Mouse (Mus musculus): ENCODE measurements around the gene Grin1.
A peak's percentile ranks its signal among the peaks of the same experiment; 100 is the strongest.

Grin1 gene

GRCm38 (mm10) chr2:25256443-25257109 is 62.4 kb downstream of the Grin1 start:
- peak; percentile 89 for DNase-seq (ENCODE audit: low read depth)

GRCm38 (mm10) chr2:25255284-25255779 is 63.7 kb downstream of the Grin1 start, which contains the start of gene Tmem203:
Gene Tmem203 (plus strand): TSS chr2:25255439.
- peak; percentile 97 for DNase-seq (ENCODE audit: low read depth)

GRCm38 (mm10) chr2:25252331-25252730 is 66.7 kb downstream of the Grin1 start:
- DNase-seq (ENCODE audit: low read depth), result peak; percentile 66

GRCm38 (mm10) chr2:25246183-25247072 is 72.6 kb downstream of the Grin1 start, which contains the start of gene AL732309.1:
Gene AL732309.1 (minus strand): TSS chr2:25246863.
- no peak for DNase-seq (ENCODE audit: low read depth)

- no peak for DNase-seq (ENCODE audit: low read depth)
Measured at GRCm38 (mm10) chr2:25244144-25244543, 74.8 kb downstream of the Grin1 start.

- DNase-seq (ENCODE audit: low read depth), result no peak
Measured at GRCm38 (mm10) chr2:25243342-25243741, 75.6 kb downstream of the Grin1 start.

- peak; percentile 67 for DNase-seq (ENCODE audit: low read depth)
Measured at GRCm38 (mm10) chr2:25242101-25242506, 76.9 kb downstream of the Grin1 start, which contains the start of the genes Rnf208 and Cysrt1. Gene Rnf208 (plus strand): TSS chr2:25242255. Gene Cysrt1 (minus strand): TSS chr2:25242452.

GRCm38 (mm10) chr2:25241438-25241775 is 77.6 kb downstream of the Grin1 start:
- peak; percentile 60 for DNase-seq (ENCODE audit: low read depth)

Measured in induced T-regulatory cell, adult 2 months (primary cell).